Mouse (Mus musculus): ENCODE data around the gene Cdh23.

The Cdh23 gene

GRCm38 (mm10) chr10:60278786-60279185 lies 417.5 kb downstream of the Cdh23 start:
- DNase-seq: no peak

GRCm38 (mm10) chr10:60278006-60278399 lies 418.3 kb downstream of the Cdh23 start:
- no peak for DNase-seq

GRCm38 (mm10) chr10:60277207-60278005 lies 418.9 kb downstream of the Cdh23 start, which contains the start of gene Psap:
Psap (plus strand) TSS chr10:60277627.
- DNase-seq: peak; percentile 95

GRCm38 (mm10) chr10:60273382-60273781 lies 422.9 kb downstream of the Cdh23 start:
- no peak for DNase-seq

GRCm38 (mm10) chr10:60272241-60272640 lies 424.0 kb downstream of the Cdh23 start:
- no peak for DNase-seq

- DNase-seq: no peak
Measured at GRCm38 (mm10) chr10:60271015-60271414, 425.3 kb downstream of the Cdh23 start.

GRCm38 (mm10) chr10:60269141-60270064 lies 426.9 kb downstream of the Cdh23 start:
- no peak for DNase-seq

- DNase-seq: no peak
Measured at GRCm38 (mm10) chr10:60268738-60269137, 427.6 kb downstream of the Cdh23 start.

GRCm38 (mm10) chr10:60266842-60267401 lies 429.4 kb downstream of the Cdh23 start:
- DNase-seq: no peak

- DNase-seq: peak; percentile 60
Measured at GRCm38 (mm10) chr10:60265252-60265651, 431.0 kb downstream of the Cdh23 start.

GRCm38 (mm10) chr10:60263351-60263750 lies 432.9 kb downstream of the Cdh23 start:
- no peak for DNase-seq

GRCm38 (mm10) chr10:60262386-60262785 lies 433.9 kb downstream of the Cdh23 start:
- peak; percentile 92 for DNase-seq

GRCm38 (mm10) chr10:60261530-60261929 lies 434.8 kb downstream of the Cdh23 start:
- no peak for DNase-seq

- DNase-seq: no peak
Measured at GRCm38 (mm10) chr10:60260557-60261294, 435.6 kb downstream of the Cdh23 start.

GRCm38 (mm10) chr10:60257261-60257825 lies 438.9 kb downstream of the Cdh23 start:
- no peak for DNase-seq

GRCm38 (mm10) chr10:60256088-60256487 lies 440.2 kb downstream of the Cdh23 start:
- no peak for DNase-seq
